Mouse (Mus musculus): ENCODE results near the gene Gpr68. TPM values are rescaled to one million over a fixed set of nuclear protein-coding genes. Genes with fewer than 3 reads are reported as not detected.

Gpr68 gene
- polyA plus RNA-seq, 1 experiment: 0.12 TPM

DNA sequence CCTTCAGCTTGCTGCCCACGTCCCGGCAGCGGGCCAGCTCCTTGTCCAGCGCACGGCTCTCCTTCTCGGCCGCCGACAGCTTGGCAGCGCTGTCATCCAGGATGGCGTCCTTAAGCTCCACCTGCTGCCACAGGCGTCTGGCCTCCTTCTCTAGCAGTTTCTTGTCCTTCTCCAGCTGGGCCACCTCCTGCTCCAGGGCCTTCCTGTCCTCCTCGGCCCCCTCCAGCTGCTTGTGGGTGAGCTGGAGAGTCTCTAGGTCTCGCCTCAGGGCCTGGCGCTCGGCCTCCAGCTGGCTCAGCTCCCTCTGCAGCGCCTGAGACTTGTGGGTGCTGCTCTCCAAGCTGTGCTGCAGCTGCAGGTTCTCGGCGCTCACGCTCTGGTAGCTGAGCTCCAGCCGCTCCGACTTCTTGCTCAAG lies 36.9 kb upstream of the Gpr68 start:
- H3K9me3 ChIP-seq: no peaks in the 10 kb centered on the region
- H3K4me3 ChIP-seq (replicated peaks): no peak overlapping the region
- H3K27me3 ChIP-seq (replicated peaks): no peaks in the 10 kb centered on the region
- peaks cover 86% of the 10 kb centered on the region for H3K36me3 ChIP-seq (replicated peaks; ENCODE audit: low read length)
- TF ChIP-seq FLI1 (IDR thresholded peaks at IDR 0.05; ENCODE audit: low read length) (no peak), GATA1 (IDR thresholded peaks at IDR 0.05; ENCODE audit: borderline replicate concordance, low read length) (no peak)
- no peaks in the 10 kb centered on the region for H3K4me1 ChIP-seq

DNA sequence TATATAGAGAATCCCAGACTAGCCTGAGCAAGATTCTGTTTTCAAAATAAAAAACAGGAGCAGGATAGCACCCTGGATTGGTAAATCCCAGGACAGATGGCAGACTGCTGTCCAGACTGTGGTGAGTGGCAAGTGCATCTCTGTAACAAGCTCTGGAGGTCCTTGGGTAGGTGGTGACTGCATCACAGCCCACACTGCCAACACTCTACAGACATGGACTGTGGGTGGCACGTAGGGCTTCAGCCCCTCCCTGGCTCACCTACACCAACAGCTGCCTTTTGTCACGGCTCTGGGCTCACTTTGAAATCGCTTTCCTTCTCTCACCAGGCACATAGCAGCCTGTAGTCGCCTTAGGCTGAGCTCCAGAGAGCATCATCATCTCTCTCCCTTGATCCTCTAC lies 35.1 kb upstream of the Gpr68 start:
- no peaks in the 10 kb centered on the region for H3K27me3 ChIP-seq (replicated peaks)
- H3K9me3 ChIP-seq: no peaks in the 10 kb centered on the region
- TF ChIP-seq FLI1 (IDR thresholded peaks at IDR 0.05; ENCODE audit: low read length) (no peak), GATA1 (IDR thresholded peaks at IDR 0.05; ENCODE audit: borderline replicate concordance, low read length) (no peak)
- H3K36me3 ChIP-seq (replicated peaks; ENCODE audit: low read length): peaks cover 88% of the 10 kb centered on the region
- no peak overlapping the region for H3K4me3 ChIP-seq (replicated peaks)
- H3K4me1 ChIP-seq: no peaks in the 10 kb centered on the region

DNA sequence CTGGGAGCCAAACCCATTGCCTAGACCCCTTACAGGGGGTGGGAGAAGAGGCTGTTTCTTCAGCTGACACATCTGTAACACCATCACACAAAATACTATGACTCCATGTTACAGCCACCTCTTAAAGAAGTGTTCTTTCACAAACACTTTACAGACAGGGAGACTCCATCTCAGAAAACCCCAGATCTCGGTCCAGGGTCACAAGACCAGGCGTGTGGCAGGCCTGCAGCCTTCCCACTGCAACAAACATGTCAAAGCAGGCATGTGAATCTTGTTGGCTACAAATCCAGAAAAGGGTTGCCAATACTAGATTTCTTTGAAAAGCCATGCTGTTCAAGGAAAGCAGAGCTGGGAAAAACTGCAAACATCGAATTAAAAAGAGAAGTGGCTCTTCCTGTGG lies 33.4 kb upstream of the Gpr68 start:
- H3K4me1 ChIP-seq: no peaks in the 10 kb centered on the region
- peaks cover 83% of the 10 kb centered on the region for H3K36me3 ChIP-seq (replicated peaks; ENCODE audit: low read length)

DNA sequence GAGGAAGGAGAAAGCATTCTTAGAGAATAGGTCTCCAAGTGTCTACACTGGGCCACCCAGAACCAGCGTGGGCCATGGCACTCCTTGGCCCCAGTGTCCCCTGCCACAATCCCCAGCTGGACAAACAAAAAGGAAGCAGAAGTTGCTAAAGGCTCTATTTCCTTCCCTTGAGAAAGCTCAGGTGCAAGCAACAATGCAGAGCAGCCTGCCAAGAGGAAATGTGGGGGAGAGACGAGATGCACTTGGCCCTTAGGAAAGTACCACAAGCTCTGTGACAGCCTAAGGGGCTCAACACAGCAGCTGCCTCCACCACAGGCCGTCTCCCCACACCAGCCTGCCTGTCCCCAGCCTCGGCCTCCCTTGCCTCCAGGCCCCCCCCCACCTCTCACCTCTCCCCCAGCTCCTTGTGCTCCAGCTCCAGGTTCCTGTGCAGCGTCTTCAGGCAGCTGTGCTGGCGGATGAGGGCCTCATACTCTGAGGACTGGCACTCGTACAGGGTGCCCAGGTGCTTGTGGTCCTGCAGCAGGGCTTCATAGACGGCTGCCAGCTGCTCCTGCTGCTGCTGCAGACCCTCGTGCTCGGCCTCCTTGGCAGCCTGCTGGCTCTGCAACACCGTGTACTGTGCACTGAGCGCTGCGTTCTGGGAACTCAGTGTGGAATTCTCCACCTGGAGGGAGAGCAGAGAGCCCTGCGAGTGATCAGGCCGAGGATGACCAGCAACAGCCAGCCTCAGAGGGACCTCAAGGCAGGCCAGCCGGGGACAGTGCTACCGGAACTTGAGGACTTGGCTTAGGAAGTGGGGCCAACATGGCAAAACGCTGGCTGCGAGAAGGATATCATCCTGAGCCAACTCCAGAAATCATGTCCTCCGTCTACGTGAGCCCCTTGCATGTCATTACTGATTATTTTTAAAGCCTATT lies 29.7 kb upstream of the Gpr68 start:
- Histone ChIP-seq H3K9me3 (no peaks in the 10 kb centered on the region), H3K27me3 (replicated peaks) (no peaks in the 10 kb centered on the region), H3K36me3 (replicated peaks; ENCODE audit: low read length) (peaks cover 75% of the 10 kb centered on the region), H3K4me3 (replicated peaks) (no peak overlapping the region), H3K4me1 (0 out of 2 replicates have a peak, but pooled peaks cover 4% of the 10 kb centered on the region)
- no peak for TF ChIP-seq FLI1 (IDR thresholded peaks at IDR 0.05; ENCODE audit: low read length)
- TF ChIP-seq GATA1 (IDR thresholded peaks at IDR 0.05; ENCODE audit: borderline replicate concordance, low read length): no peak

More for the DNA sequence above, 33.4 kb upstream of the Gpr68 start:
- Histone ChIP-seq H3K4me3 (replicated peaks) (no peak overlapping the region), H3K27me3 (replicated peaks) (no peaks in the 10 kb centered on the region), H3K9me3 (no peaks in the 10 kb centered on the region)
- TF ChIP-seq FLI1 (IDR thresholded peaks at IDR 0.05; ENCODE audit: low read length) (no peak), GATA1 (IDR thresholded peaks at IDR 0.05; ENCODE audit: borderline replicate concordance, low read length) (no peak)

DNA sequence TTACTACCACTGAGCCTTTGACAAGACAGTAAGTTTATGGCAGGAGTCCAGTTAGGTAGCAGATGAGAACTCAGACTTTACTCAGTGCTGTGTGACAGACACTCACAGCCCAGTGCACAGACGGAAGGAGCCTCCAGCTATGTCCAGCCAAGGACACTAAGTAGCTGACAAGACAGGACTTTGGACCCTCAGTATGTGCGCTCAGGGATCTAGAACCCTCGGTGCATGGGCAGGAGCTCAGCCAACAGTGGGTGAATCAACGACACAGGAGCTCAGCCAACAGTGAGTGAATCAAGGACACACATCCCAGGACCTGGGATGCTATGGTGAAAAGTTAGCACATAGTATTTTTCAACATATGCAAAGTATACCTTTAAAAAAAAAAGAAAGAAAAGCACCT lies 28.7 kb upstream of the Gpr68 start:
- Histone ChIP-seq H3K4me3 (replicated peaks) (no peak overlapping the region), H3K36me3 (replicated peaks; ENCODE audit: low read length) (peaks cover 74% of the 10 kb centered on the region), H3K4me1 (0 out of 2 replicates have a peak, but pooled peaks cover 4% of the 10 kb centered on the region), H3K27me3 (replicated peaks) (no peaks in the 10 kb centered on the region), H3K9me3 (no peaks in the 10 kb centered on the region)
- TF ChIP-seq GATA1 (IDR thresholded peaks at IDR 0.05; ENCODE audit: borderline replicate concordance, low read length): no peak
- no peak for TF ChIP-seq FLI1 (IDR thresholded peaks at IDR 0.05; ENCODE audit: low read length)

DNA sequence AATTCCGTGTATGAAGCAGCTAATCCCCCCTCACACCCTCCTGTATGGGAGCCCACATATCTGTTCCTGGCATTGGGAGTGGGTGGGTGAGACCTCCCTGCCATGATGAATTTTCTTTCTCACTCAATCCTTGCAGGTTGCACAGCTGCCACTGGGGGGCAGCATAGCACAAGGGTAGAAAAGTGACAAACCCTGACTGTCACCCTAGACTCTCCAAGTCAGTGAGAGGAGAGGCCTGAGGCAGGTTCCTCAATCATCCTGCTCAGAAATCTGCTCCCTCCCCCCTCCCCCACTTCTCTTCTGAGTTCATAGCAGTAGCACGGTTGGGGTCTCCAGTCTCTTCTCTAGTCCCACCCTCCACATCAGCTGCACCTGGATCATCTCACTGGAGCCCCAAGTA lies 28.1 kb upstream of the Gpr68 start:
- Histone ChIP-seq H3K27me3 (replicated peaks) (no peaks in the 10 kb centered on the region), H3K4me3 (replicated peaks) (no peak overlapping the region), H3K4me1 (0 out of 2 replicates have a peak, but pooled peaks cover 4% of the 10 kb centered on the region), H3K9me3 (no peaks in the 10 kb centered on the region), H3K36me3 (replicated peaks; ENCODE audit: low read length) (peaks cover 74% of the 10 kb centered on the region)
- TF ChIP-seq FLI1 (IDR thresholded peaks at IDR 0.05; ENCODE audit: low read length): no peak
- TF ChIP-seq GATA1 (IDR thresholded peaks at IDR 0.05; ENCODE audit: borderline replicate concordance, low read length): no peak

DNA sequence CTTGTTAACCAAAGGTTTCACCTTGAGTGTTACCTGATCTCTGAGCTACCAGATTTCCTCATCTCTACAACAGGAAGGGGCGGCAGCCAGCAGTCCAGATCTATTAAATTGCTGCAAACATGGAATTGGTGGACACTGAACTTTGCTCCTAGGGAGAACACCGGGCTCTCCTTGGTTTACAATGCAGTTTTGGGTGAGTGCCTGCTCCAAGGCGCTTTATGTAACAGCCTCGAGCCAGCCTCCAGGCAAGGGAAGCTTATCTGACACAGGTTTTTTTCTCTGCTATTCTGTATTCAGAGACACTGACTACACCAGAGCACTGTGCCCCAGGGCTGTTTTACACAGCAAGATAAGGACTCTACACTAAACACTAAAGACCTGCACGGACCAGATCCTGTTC lies 26.8 kb upstream of the Gpr68 start:
- Histone ChIP-seq H3K4me1 (0 out of 2 replicates have a peak, but pooled peaks cover 4% of the 10 kb centered on the region), H3K9me3 (no peaks in the 10 kb centered on the region), H3K27me3 (replicated peaks) (no peaks in the 10 kb centered on the region), H3K4me3 (replicated peaks) (no peak overlapping the region), H3K36me3 (replicated peaks; ENCODE audit: low read length) (peaks cover 71% of the 10 kb centered on the region)
- TF ChIP-seq FLI1 (IDR thresholded peaks at IDR 0.05; ENCODE audit: low read length): no peak
- no peak for TF ChIP-seq GATA1 (IDR thresholded peaks at IDR 0.05; ENCODE audit: borderline replicate concordance, low read length)

DNA sequence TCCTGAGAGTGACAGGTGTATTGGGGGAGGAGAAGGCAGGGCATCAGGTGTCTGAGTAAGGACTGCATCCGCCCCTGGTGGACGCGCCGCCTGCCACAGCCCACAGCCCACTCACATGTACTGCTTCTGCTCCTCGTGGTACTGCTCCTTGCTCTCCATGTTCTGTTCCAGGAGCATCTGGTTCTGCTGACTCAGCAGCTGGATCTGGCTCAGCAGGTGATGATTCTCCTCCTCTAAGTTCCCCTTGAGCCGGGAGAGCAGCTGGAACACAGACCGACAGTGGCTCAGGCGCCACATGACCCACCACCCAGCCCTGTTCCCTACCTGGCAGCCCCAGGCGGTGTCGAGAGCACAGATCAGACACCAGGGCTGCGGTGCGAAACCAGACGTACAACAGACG lies 23.7 kb upstream of the Gpr68 start:
- no peak for TF ChIP-seq FLI1 (IDR thresholded peaks at IDR 0.05; ENCODE audit: low read length)
- no peak for TF ChIP-seq GATA1 (IDR thresholded peaks at IDR 0.05; ENCODE audit: borderline replicate concordance, low read length)
- Histone ChIP-seq H3K36me3 (replicated peaks; ENCODE audit: low read length) (peaks cover 75% of the 10 kb centered on the region), H3K27me3 (replicated peaks) (no peaks in the 10 kb centered on the region), H3K9me3 (no peaks in the 10 kb centered on the region), H3K4me1 (0 out of 2 replicates have a peak, but pooled peaks cover 4% of the 10 kb centered on the region), H3K4me3 (replicated peaks) (no peak overlapping the region)

DNA sequence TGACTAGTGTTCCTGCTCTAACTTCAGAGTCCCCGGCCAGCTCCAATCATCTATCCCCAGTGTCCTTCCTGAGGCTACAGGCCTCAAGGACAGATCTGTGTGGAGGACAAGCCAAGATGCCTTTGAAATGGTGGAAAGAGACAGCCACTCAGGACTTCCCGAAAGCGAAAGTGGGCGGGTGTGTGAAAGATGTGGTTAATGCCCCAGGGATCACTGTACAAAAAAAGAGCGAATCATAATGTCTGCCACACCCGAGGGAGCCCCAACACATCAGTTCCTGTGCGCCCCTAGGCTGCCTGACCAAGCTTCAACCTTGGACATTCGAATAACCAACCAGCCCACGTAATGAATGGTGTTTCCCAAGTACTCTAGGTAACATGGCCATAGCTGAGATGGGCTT lies 20.3 kb upstream of the Gpr68 start:
- peaks cover 72% of the 10 kb centered on the region for H3K36me3 ChIP-seq (replicated peaks; ENCODE audit: low read length)
- no peaks in the 10 kb centered on the region for H3K27me3 ChIP-seq (replicated peaks)
- no peaks in the 10 kb centered on the region for H3K9me3 ChIP-seq
- H3K4me1 ChIP-seq: 0 out of 2 replicates have a peak, but pooled peaks cover 3% of the 10 kb centered on the region
- no peak for TF ChIP-seq FLI1 (IDR thresholded peaks at IDR 0.05; ENCODE audit: low read length)
- no peak for TF ChIP-seq GATA1 (IDR thresholded peaks at IDR 0.05; ENCODE audit: borderline replicate concordance, low read length)
- no peak overlapping the region for H3K4me3 ChIP-seq (replicated peaks)

Data from megakaryocyte, embryonic 14.5 days (primary cell).